Mouse (Mus musculus) heart, adult 10 weeks (tissue): Measurements from ENCODE around the gene Rap1gap. TPM values are rescaled to one million over a fixed set of nuclear protein-coding genes. Genes with fewer than 3 reads are reported as not detected.

Source experiments
- polyA plus RNA-seq: library from polyadenylated mRNA; stranded (reverse); fragments of 350-450 nt; fragmentation: Illumina TruSeq; extraction: RNeasy Lipid Tissue Mini Kit (QIAGEN cat#74804); gene quantifications from one replicate; pipeline ENCODE4 v1.2.3, GENCODE M21; 2014; ENCODE audit warnings: low read depth, low replicate concordance

Gene Rap1gap
- polyA plus RNA-seq, result 18.1 TPM

GRCm38 (mm10) chr4:137664433-137664979, at the start of gene Rap1gap:
Rap1gap (plus strand) TSS chr4:137664726.

Other genes with a start within 250 kb of the Rap1gap start
- not detected for gene Cela3b, start 234.2 kb upstream of the Rap1gap start, polyA plus RNA-seq
- not detected for gene 1700013G24Rik, start 211.4 kb upstream of the Rap1gap start, polyA plus RNA-seq
- 162 TPM for gene Hspg2, start 196.0 kb upstream of the Rap1gap start, polyA plus RNA-seq
- gene Ldlrad2, start 90.2 kb upstream of the Rap1gap start, polyA plus RNA-seq, result not detected
- gene Usp48, start 71.0 kb upstream of the Rap1gap start, polyA plus RNA-seq, result 30.8 TPM
- 51.4 TPM for gene Alpl, start 131.7 kb downstream of the Rap1gap start, polyA plus RNA-seq
- 80.9 TPM for gene Ece1, start 197.5 kb downstream of the Rap1gap start, polyA plus RNA-seq